In genomic region chr11:109240126-109240525, GRCm38 (mm10) we compare ENCODE assay signal across 21 mouse cellular contexts. TPM values are rescaled to one million over a fixed set of nuclear protein-coding genes. Genes with fewer than 3 reads are reported as not detected.
DNase-seq lines count a peak whose midpoint lies in the region; ATAC-seq and TF ChIP-seq lines count a peak whose summit lies in the region.
"Had no signal": no experiment of that assay in that cellular context is flagged by ENCODE, and none has a peak within 500 bp of the region (broad histone marks: within the 10 kb centered on the region; RNA-seq: fewer than 3 reads in every experiment).

No protein-coding gene starts in this region.

- POLR2A ChIA-PET in Patski (lab: Charles Lee): interaction anchor here (0.7 kb wide), 1 partner anchor 53 kb away, joined by 4 read pairs; no protein-coding TSS in a partner anchor

- H3K4me3 ChIP-seq in hindbrain, embryonic 16.5 days (ENCODE audit: low read length): no peak overlapping the region
- H3K4me3 ChIP-seq in hindbrain, embryonic 11.5 days (ENCODE audit: low read depth, low read length): no peak overlapping the region
- no peak overlapping the region for H3K4me3 ChIP-seq in lung, postnatal 0 days (ENCODE audit: low read depth, low read length)
- H3K4me3 ChIP-seq: embryonic facial prominence, embryonic 12.5 days; forebrain, embryonic 15.5 days; heart, embryonic 12.5 days; limb, embryonic 15.5 days; liver, embryonic 15.5 days; neural tube, embryonic 12.5 days had no signal

- H3K9me3 ChIP-seq in hindbrain, embryonic 16.5 days (ENCODE audit: control insufficient read depth, low read length): no peaks in the 10 kb centered on the region
- no peaks in the 10 kb centered on the region for H3K9me3 ChIP-seq in hindbrain, embryonic 11.5 days (ENCODE audit: control insufficient read depth, low read length)
- H3K9me3 ChIP-seq in lung, postnatal 0 days (ENCODE audit: low read length): no peaks in the 10 kb centered on the region
- H3K9me3 ChIP-seq: embryonic facial prominence, embryonic 12.5 days; forebrain, embryonic 15.5 days; heart, embryonic 12.5 days; limb, embryonic 15.5 days; liver, embryonic 15.5 days; neural tube, embryonic 12.5 days had no signal

- H3K27ac ChIP-seq in hindbrain, embryonic 16.5 days (ENCODE audit: low read depth, low read length): no peak overlapping the region
- no peak overlapping the region for H3K27ac ChIP-seq in hindbrain, embryonic 11.5 days (ENCODE audit: low read depth, low read length)
- H3K27ac ChIP-seq in lung, postnatal 0 days (ENCODE audit: low read length): no peak overlapping the region
- H3K27ac ChIP-seq: embryonic facial prominence, embryonic 12.5 days; forebrain, embryonic 15.5 days; limb, embryonic 15.5 days; liver, embryonic 15.5 days; neural tube, embryonic 12.5 days had no signal

- ATAC-seq in cerebellum, adult (ENCODE audit: insufficient number of reproducible peaks, low FRiP score, low TSS enrichment): no peak
- peak; percentile 32; the same call in 1 of the 2 replicates for ATAC-seq in hindbrain, embryonic 16.5 days
- no peak for ATAC-seq in hindbrain, embryonic 11.5 days (ENCODE audit: low FRiP score)
- no peak for ATAC-seq in lung, postnatal 0 days
- ATAC-seq in Patski: no peak
- ATAC-seq in granulocyte monocyte progenitor cell, adult 5-6 weeks (replicated peaks; ENCODE audit: poor library complexity, severe bottlenecking): no peak
- ATAC-seq: forebrain, embryonic 15.5 days had no signal

- no peak overlapping the region for H3K4me2 ChIP-seq in hindbrain, embryonic 16.5 days (ENCODE audit: low read length)
- no peak overlapping the region for H3K4me2 ChIP-seq in hindbrain, embryonic 11.5 days (replicated peaks; ENCODE audit: low read depth, low read length)
- H3K4me2 ChIP-seq in lung, postnatal 0 days (replicated peaks; ENCODE audit: low read depth, low read length): no peak overlapping the region
- H3K4me2 ChIP-seq: embryonic facial prominence, embryonic 12.5 days; forebrain, embryonic 15.5 days; heart, embryonic 12.5 days; limb, embryonic 15.5 days; liver, embryonic 15.5 days; neural tube, embryonic 12.5 days had no signal

- no peaks in the 10 kb centered on the region; the same call in 1 of the 2 replicates for H3K36me3 ChIP-seq in hindbrain, embryonic 16.5 days (ENCODE audit: control insufficient read depth, insufficient read depth, low read length)
- H3K36me3 ChIP-seq in hindbrain, embryonic 11.5 days (ENCODE audit: control insufficient read depth, insufficient read depth, low read length): no peaks in the 10 kb centered on the region
- no peaks in the 10 kb centered on the region for H3K36me3 ChIP-seq in lung, postnatal 0 days (ENCODE audit: insufficient read depth, low read length)
- H3K36me3 ChIP-seq: embryonic facial prominence, embryonic 12.5 days; forebrain, embryonic 15.5 days; heart, embryonic 12.5 days; limb, embryonic 15.5 days; liver, embryonic 15.5 days; neural tube, embryonic 12.5 days had no signal

- CTCF ChIA-PET in Patski (lab: Charles Lee): no interaction called here

- TF ChIP-seq EP300 in lung, postnatal 0 days (IDR thresholded peaks at IDR 0.05): no peak

- H3K4me1 ChIP-seq in hindbrain, embryonic 16.5 days (ENCODE audit: control insufficient read depth, insufficient read depth, low read depth, low read length): no peaks in the 10 kb centered on the region; the same call in 1 of the 2 replicates
- no peaks in the 10 kb centered on the region for H3K4me1 ChIP-seq in hindbrain, embryonic 11.5 days (replicated peaks; ENCODE audit: control insufficient read depth, insufficient read depth, low read length)
- no peaks in the 10 kb centered on the region for H3K4me1 ChIP-seq in lung, postnatal 0 days (ENCODE audit: insufficient read depth, low read depth, low read length)
- H3K4me1 ChIP-seq: embryonic facial prominence, embryonic 12.5 days; heart, embryonic 12.5 days; liver, embryonic 15.5 days had no signal

- no peak overlapping the region for H3K9ac ChIP-seq in hindbrain, embryonic 16.5 days (ENCODE audit: low read depth, low read length)
- H3K9ac ChIP-seq in hindbrain, embryonic 11.5 days (ENCODE audit: low read depth, low read length): no peak overlapping the region
- H3K9ac ChIP-seq in lung, postnatal 0 days (replicated peaks; ENCODE audit: low read depth): no peak overlapping the region
- H3K9ac ChIP-seq: embryonic facial prominence, embryonic 12.5 days; forebrain, embryonic 15.5 days; heart, embryonic 12.5 days; limb, embryonic 15.5 days; liver, embryonic 15.5 days; neural tube, embryonic 12.5 days had no signal

- peak; percentile 39 to 46 for DNase-seq in cerebellum, postnatal 14 days
- no peak for DNase-seq in hindbrain, embryonic 11.5 days (ENCODE audit: low spot score)
- peak; percentile 22 for DNase-seq in lung, postnatal 0 days (ENCODE audit: low spot score)
- DNase-seq in lung, postnatal 25 days (ENCODE audit: low spot score): no peak
- DNase-seq in Patski (ENCODE audit: low read depth, low spot score): peak; percentile 12
- DNase-seq: cerebellum, adult 2 months; gastrocnemius, postnatal 36 days; heart, postnatal 36 days; kidney, adult 8-10 months; lung, postnatal 4 days; right cerebral cortex, adult 18-20 months had no signal

- WGBS in hindbrain, embryonic 16.5 days: 61% methylated on average over 4 of the region's 4 CpGs
- WGBS in hindbrain, embryonic 11.5 days: 89% methylated on average over 4 of the region's 4 CpGs
- 40% methylated on average over 4 of the region's 4 CpGs for WGBS in lung, postnatal 0 days

- no peak for TF ChIP-seq CTCF in lung, postnatal 0 days (IDR thresholded peaks at IDR 0.05)
- TF ChIP-seq CTCF in Patski (IDR thresholded peaks at IDR 0.05): no peak

- no peaks in the 10 kb centered on the region for H3K27me3 ChIP-seq in hindbrain, embryonic 16.5 days (replicated peaks; ENCODE audit: control insufficient read depth, insufficient read depth, low read length)
- H3K27me3 ChIP-seq in hindbrain, embryonic 11.5 days (ENCODE audit: control insufficient read depth, insufficient read depth, low read length): no peaks in the 10 kb centered on the region
- H3K27me3 ChIP-seq in lung, postnatal 0 days (replicated peaks; ENCODE audit: insufficient read depth, low read length): no peaks in the 10 kb centered on the region
- H3K27me3 ChIP-seq in Patski: peaks cover 7% of the 10 kb centered on the region
- H3K27me3 ChIP-seq: embryonic facial prominence, embryonic 12.5 days; forebrain, embryonic 15.5 days; liver, embryonic 15.5 days; neural tube, embryonic 12.5 days had no signal

- in situ Hi-C loops in Patski (cut with MboI; ENCODE audit: low pct_unique_long_range_greater_than_20kb): loop anchor here (25.0 kb wide), 1 partner anchor 622 kb away; no protein-coding TSS in a partner anchor

RNA-seq across cellular contexts. Expression of gene Rgs9, which starts 57.8 kb away (rescaled TPM):
- polyA plus RNA-seq in hindbrain, embryonic 16.5 days (2015; fragmentation: Nextera tagmentation; extraction: Ambion mirVana): 14.5 and 15.6 TPM in 2 replicates
- 1.7 and 2.4 TPM in 2 replicates for polyA plus RNA-seq in hindbrain, embryonic 11.5 days (2014; fragmentation: Nextera tagmentation; extraction: Ambion mirVana)
- polyA plus RNA-seq in lung, postnatal 0 days (2015; fragmentation: Nextera tagmentation; extraction: Ambion mirVana): 3.0 TPM in 2 replicates
- polyA plus RNA-seq in Patski (2021): 3.3 TPM
- total RNA-seq in granulocyte monocyte progenitor cell, adult 5-6 weeks (2014; fragmentation: Nextera tagmentation): not detected in 2 replicates
- total RNA-seq in granulocyte monocyte progenitor cell, adult 5-6 weeks (2017): not detected in 2 replicates
- total RNA-seq: gastrocnemius, postnatal 36 days; MEL had no signal

Comparison
In these comparisons a context has a peak if more than half of its experiments do, and no peak if none do; other contexts are left out.
1. DNase-seq: peak in cerebellum, postnatal 14 days (2 of 2), lung, postnatal 0 days (single experiment) and Patski (single experiment); none in hindbrain, embryonic 11.5 days (single experiment) and lung, postnatal 25 days (single experiment).